In genomic region chr7:114117444-114117905, GRCm38 (mm10) we compare ENCODE assay signal across 8 mouse cellular contexts. TPM values are rescaled to one million over a fixed set of nuclear protein-coding genes. Genes with fewer than 3 reads are reported as not detected.
DNase-seq lines count a peak whose midpoint lies in the region; ATAC-seq and TF ChIP-seq lines count a peak whose summit lies in the region.

TSS of gene Rras2 (minus strand) at chr7:114117781.

- peak within 1 kb of the TSS; percentile 97 for H3ac ChIP-seq in C2C12 (ENCODE audit: control insufficient read depth, insufficient read length, low read depth)

- WGBS in forebrain, embryonic 14.5 days, result under 1% methylated on average over 46 of the region's 55 CpGs
- 0% methylated on average over 55 of the region's 55 CpGs for WGBS in liver, embryonic 15.5 days (ENCODE audit: insufficient replicate concordance)
- WGBS in neural tube, embryonic 13.5 days, result under 1% methylated on average over 45 of the region's 55 CpGs

- H3K9ac ChIP-seq in forebrain, embryonic 14.5 days (ENCODE audit: low read length), result peak within 1 kb of the TSS; percentile 78
- peak within 1 kb of the TSS; percentile 47 for H3K9ac ChIP-seq in liver, embryonic 15.5 days
- H3K9ac ChIP-seq in neural tube, embryonic 13.5 days, result peak within 1 kb of the TSS; percentile 88

- H3K36me3 ChIP-seq in C2C12 (ENCODE audit: control insufficient read depth, insufficient read depth), result no peaks in the 10 kb centered on the region
- H3K36me3 ChIP-seq in forebrain, embryonic 14.5 days (ENCODE audit: control insufficient read depth, insufficient read depth, low read length), result no peaks in the 10 kb centered on the region
- no peaks in the 10 kb centered on the region for H3K36me3 ChIP-seq in liver, embryonic 15.5 days (replicated peaks)
- no peaks in the 10 kb centered on the region for H3K36me3 ChIP-seq in neural tube, embryonic 13.5 days

- H3K27ac ChIP-seq in brown adipose tissue, adult 24 weeks (replicated peaks; ENCODE audit: low read depth, low read length), result peak within 1 kb of the TSS; percentile 33
- peak within 1 kb of the TSS; percentile 88 for H3K27ac ChIP-seq in forebrain, embryonic 14.5 days (ENCODE audit: low read depth, low read length)
- peak within 1 kb of the TSS; percentile 70 for H3K27ac ChIP-seq in liver, embryonic 15.5 days (replicated peaks)
- peak within 1 kb of the TSS; percentile 91 for H3K27ac ChIP-seq in neural tube, embryonic 13.5 days (replicated peaks)

- ATAC-seq in forebrain, embryonic 14.5 days, result peak; percentile 100
- ATAC-seq in liver, embryonic 15.5 days (ENCODE audit: insufficient read depth), result peak; percentile 80
- ATAC-seq in neural tube, embryonic 13.5 days (ENCODE audit: low read depth), result peak; percentile 99

- peaks cover 4% of the 10 kb centered on the region for H3K4me1 ChIP-seq in brown adipose tissue, adult 24 weeks (ENCODE audit: control insufficient read depth, insufficient read depth, insufficient read length, low read length)
- peaks cover 7% of the 10 kb centered on the region; the same call in 1 of the 2 replicates for H3K4me1 ChIP-seq in forebrain, embryonic 14.5 days (ENCODE audit: control insufficient read depth, insufficient read depth, low read length)
- peaks cover 3% of the 10 kb centered on the region; the same call in 1 of the 2 replicates for H3K4me1 ChIP-seq in liver, embryonic 15.5 days (replicated peaks)
- H3K4me1 ChIP-seq in neural tube, embryonic 13.5 days (replicated peaks), result peaks cover 27% of the 10 kb centered on the region

- intact Hi-C loops in heart, postnatal 10 days (cut with DNase I), result loop anchor here (5.0 kb wide), 2 partner anchors 50 to 85 kb away; no protein-coding TSS in a partner anchor

- H3K27me3 ChIP-seq in C2C12 (ENCODE audit: control insufficient read depth, insufficient read depth, insufficient read length), result no peaks in the 10 kb centered on the region
- H3K27me3 ChIP-seq in forebrain, embryonic 14.5 days (replicated peaks; ENCODE audit: control insufficient read depth, insufficient read depth, low read length), result no peaks in the 10 kb centered on the region
- H3K27me3 ChIP-seq in liver, embryonic 15.5 days, result peaks cover 45% of the 10 kb centered on the region
- H3K27me3 ChIP-seq in neural tube, embryonic 13.5 days, result peaks cover 18% of the 10 kb centered on the region; the same call in 1 of the 2 replicates

- H3K79me3 ChIP-seq in C2C12 (ENCODE audit: low read depth), result peaks cover 44% of the 10 kb centered on the region

- H3K9me3 ChIP-seq in forebrain, embryonic 14.5 days (replicated peaks; ENCODE audit: control insufficient read depth, low read length), result no peaks in the 10 kb centered on the region
- no peaks in the 10 kb centered on the region for H3K9me3 ChIP-seq in liver, embryonic 15.5 days (replicated peaks)
- no peaks in the 10 kb centered on the region for H3K9me3 ChIP-seq in neural tube, embryonic 13.5 days

- no peak for TF ChIP-seq CTCF in C2C12 (IDR thresholded peaks at IDR 0.05; ENCODE audit: control insufficient read depth, insufficient read depth, insufficient read length)

- peak within 1 kb of the TSS; percentile 68 for H3K4me3 ChIP-seq in C2C12 (ENCODE audit: insufficient read depth, poor library complexity, severe bottlenecking)
- H3K4me3 ChIP-seq in brown adipose tissue, adult 24 weeks (ENCODE audit: insufficient read depth, low read depth, low read length), result peak within 1 kb of the TSS; percentile 98
- peak within 1 kb of the TSS; percentile 79 for H3K4me3 ChIP-seq in forebrain, embryonic 14.5 days (ENCODE audit: low read depth, low read length)
- peak within 1 kb of the TSS; percentile 63 for H3K4me3 ChIP-seq in liver, embryonic 15.5 days (replicated peaks)
- H3K4me3 ChIP-seq in neural tube, embryonic 13.5 days, result peak within 1 kb of the TSS; percentile 76

- peaks cover 50% of the 10 kb centered on the region for H3K79me2 ChIP-seq in C2C12 (ENCODE audit: control insufficient read depth, insufficient read depth)

- DNase-seq in forebrain, embryonic 14.5 days (ENCODE audit: low spot score), result peak; percentile 94
- DNase-seq in heart, postnatal 10 days, result peak; percentile 89 to 92
- peak; percentile 91 to 95 for DNase-seq in kidney, postnatal 4 days
- peak; percentile 64 for DNase-seq in telencephalon, adult 2 months (ENCODE audit: low read depth, low spot score)

- peak within 1 kb of the TSS; percentile 77 for H3K4me2 ChIP-seq in forebrain, embryonic 14.5 days (ENCODE audit: low read length)
- H3K4me2 ChIP-seq in liver, embryonic 15.5 days, result peak within 1 kb of the TSS; percentile 65
- peak within 1 kb of the TSS; percentile 82 for H3K4me2 ChIP-seq in neural tube, embryonic 13.5 days

TF ChIP-seq in C2C12, 6 proteins besides CTCF, POLR2A, EP300 and RAD21:
- TF ChIP-seq MAX (IDR thresholded peaks at IDR 0.05) (no peak), CEBPB (IDR thresholded peaks at IDR 0.05; ENCODE audit: low read depth) (no peak), MYOG (IDR thresholded peaks at IDR 0.05; ENCODE audit: control insufficient read depth, extremely low read depth, insufficient read length) (peak; percentile 18)

RNA-seq across cellular contexts. Expression of gene Rras2, which starts in this region (rescaled TPM):
- polyA plus RNA-seq in C2C12 (2012; fragmentation: generic; extraction: Trizol), result 55.3 TPM
- polyA plus RNA-seq in brown adipose tissue, adult 24 weeks (2012; ENCODE audit: insufficient read depth, insufficient read length, missing spikeins), result 26.0 and 26.4 TPM in 2 replicates
- polyA plus RNA-seq in forebrain, embryonic 14.5 days (2014; fragmentation: Nextera tagmentation; extraction: Ambion mirVana), result 26.6 and 27.1 TPM in 2 replicates
- total RNA-seq in heart, postnatal 10 days (2021), result 10 to 100 TPM; 50.2 to 66.9 TPM
- polyA plus RNA-seq in liver, embryonic 15.5 days (2015; fragmentation: Nextera tagmentation; extraction: Ambion mirVana), result 6.7 and 7.3 TPM in 2 replicates
- 17.7 TPM in 2 replicates for polyA plus RNA-seq in neural tube, embryonic 13.5 days (2015; fragmentation: Nextera tagmentation; extraction: Ambion mirVana)

Comparison
In these comparisons a context has a peak if more than half of its experiments do, and no peak if none do; other contexts are left out.
1. Peak in every context shown above with its lines: DNase-seq, ATAC-seq, H3K4me3 ChIP-seq and H3K27ac ChIP-seq.
2. H3K27ac ChIP-seq: peak in every context shown above with its lines; median percentile 91 in neural tube, embryonic 13.5 days; 88 in forebrain, embryonic 14.5 days; 70 in liver, embryonic 15.5 days; 33 in brown adipose tissue, adult 24 weeks.